Mouse (Mus musculus) embryonic facial prominence, embryonic 14.5 days (tissue): ENCODE data around the gene Wdr41. TPM values are rescaled to one million over a fixed set of nuclear protein-coding genes. Genes with fewer than 3 reads are reported as not detected.
A peak's percentile ranks its signal among the peaks of the same experiment; 100 is the strongest.

Source experiments
- ATAC-seq: fragments of 200-750 bp; cut with Nextera tagmentation; 2 replicates; pipeline ENCODE4 v1.8.0; 2017; ENCODE audit warnings: low read depth, moderate number of reproducible peaks, moderate TSS enrichment
- DNase-seq: peaks from one replicate; pipeline ENCODE4 v3.0.0-alpha.2; 2015; ENCODE audit warnings: low spot score
- H3K27ac ChIP-seq: fragments of 300-500 bp; sonication (generic); replicated peaks from 2 replicates; pipeline ENCODE4 v1.5.1; 2014; ENCODE audit warnings: low read depth, mild to moderate bottlenecking, low read length, moderate library complexity
- H3K27me3 ChIP-seq: fragments of 300-500 bp; sonication (generic); replicated peaks from 2 replicates; pipeline ENCODE4 v1.6.1; 2014; ENCODE audit warnings: low read length; ENCODE audit not compliant: control insufficient read depth, insufficient read depth
- H3K36me3 ChIP-seq: fragments of 300-500 bp; sonication (generic); 2 replicates; pipeline ENCODE4 v1.6.1; 2014; ENCODE audit warnings: low read length, mixed read lengths; ENCODE audit not compliant: control insufficient read depth, insufficient read depth
- H3K4me1 ChIP-seq: fragments of 300-500 bp; sonication (generic); 2 replicates; pipeline ENCODE4 v1.6.1; 2014; ENCODE audit warnings: antibody characterized with exemption, low read length; ENCODE audit not compliant: control insufficient read depth, insufficient read depth
- H3K4me2 ChIP-seq: fragments of 300-500 bp; sonication (generic); 2 replicates; pipeline ENCODE4 v1.6.1; 2014; ENCODE audit warnings: low read depth, mild to moderate bottlenecking, low read length, moderate library complexity, mixed read lengths
- H3K4me3 ChIP-seq: fragments of 300-500 bp; sonication (generic); 2 replicates; pipeline ENCODE4 v1.5.1; 2014; ENCODE audit warnings: low read depth, mild to moderate bottlenecking, low read length
- H3K9ac ChIP-seq: fragments of 300-500 bp; sonication (generic); 2 replicates; pipeline ENCODE4 v1.6.1; 2014; ENCODE audit warnings: low read depth, mild to moderate bottlenecking, low read length, moderate library complexity, mixed read lengths
- H3K9me3 ChIP-seq: fragments of 300-500 bp; sonication (generic); 2 replicates; pipeline ENCODE4 v1.6.1; 2016; ENCODE audit warnings: low read length; ENCODE audit not compliant: control insufficient read depth
- WGBS: fragments of 180-500 bp; shearing (Covaris S2); extraction: QIAGEN DNeasy Blood & Tissue Kit; methylation state at CpG from one replicate; pipeline ENCODE4 v1.1.7; 2014; 5-methylcytosine and 5-hydroxymethylcytosine counted together
- polyA plus RNA-seq: library from polyadenylated mRNA; unstranded; fragments of >200 nt; fragmentation: Nextera tagmentation; extraction: Ambion mirVana; gene quantifications from 2 replicates; pipeline ENCODE4 v1.2.1, GENCODE M21; 2014

The Wdr41 gene
- polyA plus RNA-seq: 24.0 and 25.2 TPM in 2 replicates

DNA sequence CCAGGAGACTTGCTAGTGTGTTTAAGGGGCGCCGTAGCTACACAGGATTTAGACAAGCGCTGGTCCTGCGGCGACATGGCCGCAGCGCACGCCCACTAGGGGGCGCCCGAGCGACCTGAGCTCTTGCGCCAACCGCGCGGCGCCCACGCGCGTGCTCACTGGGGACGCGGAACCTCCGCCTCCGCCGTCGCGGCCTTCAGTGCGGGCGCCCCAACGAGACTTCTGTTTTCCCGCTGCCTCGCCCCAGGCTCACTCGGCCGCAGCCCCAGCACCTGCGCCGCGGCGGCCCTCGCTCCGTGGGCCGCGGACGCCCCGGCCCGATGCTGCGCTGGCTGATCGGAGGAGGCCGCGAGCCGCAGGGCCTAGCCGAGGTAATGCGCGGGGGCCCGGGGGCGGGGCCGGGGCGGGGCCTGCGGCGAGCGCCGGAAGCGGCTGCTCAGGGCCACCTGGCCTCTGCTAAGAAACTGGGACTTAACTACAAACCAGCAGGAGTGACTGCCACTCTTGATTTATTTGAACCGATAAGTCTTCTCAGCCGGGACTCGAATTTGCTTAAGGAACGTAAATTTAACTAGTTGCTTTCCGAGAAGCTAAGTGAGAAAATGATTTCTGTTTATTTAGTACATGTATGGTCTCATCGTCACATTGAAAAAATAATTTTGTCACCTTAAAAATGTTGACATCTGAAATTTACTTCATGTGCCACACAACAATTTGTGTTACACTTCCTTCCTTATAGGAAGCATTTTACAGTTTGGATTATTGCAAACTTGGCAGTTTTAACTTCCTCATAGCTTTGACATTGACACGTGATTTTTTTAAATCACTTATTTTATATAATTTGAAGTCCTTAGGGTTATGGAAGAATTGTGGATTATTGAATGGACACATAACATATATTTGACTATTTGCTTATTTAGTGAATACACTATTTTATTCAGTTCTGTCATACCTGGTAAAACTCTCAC, at the start of gene Wdr41:
Wdr41 (plus strand) TSS at position 126 of the 968 bp plus-strand sequence.
- peak within 1 kb of the TSS; percentile 67 for H3K4me3 ChIP-seq
- peak within 1 kb of the TSS; percentile 55 for H3K4me2 ChIP-seq
- H3K27me3 ChIP-seq: no peaks in the 10 kb centered on the region
- H3K27ac ChIP-seq: peak within 1 kb of the TSS; percentile 97
- peak; percentile 97 for ATAC-seq
- 4% methylated on average over 32 of the region's 68 CpGs for WGBS
- peak; percentile 96 for DNase-seq
- peak within 1 kb of the TSS; percentile 97 for H3K9ac ChIP-seq
- H3K4me1 ChIP-seq: peaks cover 8% of the 10 kb centered on the region; the same call in 1 of the 2 replicates
- peaks cover 7% of the 10 kb centered on the region for H3K36me3 ChIP-seq
- no peaks in the 10 kb centered on the region for H3K9me3 ChIP-seq

DNA sequence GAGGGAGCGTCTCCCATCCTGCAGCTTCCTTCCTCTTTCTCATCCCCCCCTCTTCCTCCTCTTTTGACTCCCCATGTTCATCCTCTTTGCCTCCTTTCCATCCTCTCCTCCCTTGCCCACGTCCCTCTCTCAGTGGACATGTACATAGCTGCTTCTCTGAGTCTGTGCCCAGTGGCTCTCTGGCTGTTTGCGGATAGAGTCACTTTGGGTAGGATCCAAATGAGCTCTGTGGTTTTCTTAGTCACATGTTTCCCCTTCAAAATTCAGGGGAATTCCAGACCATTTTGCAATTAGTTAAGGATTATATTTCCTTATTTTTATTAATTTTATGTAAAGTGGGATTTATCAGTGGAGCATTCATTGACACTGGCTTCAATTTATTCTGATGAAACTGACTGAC, 48.1 kb upstream of the Wdr41 start:
- H3K27me3 ChIP-seq: peaks cover 19% of the 10 kb centered on the region
- no peaks in the 10 kb centered on the region for H3K9me3 ChIP-seq
- DNase-seq (no peak), ATAC-seq (no peak)
- no peak overlapping the region for H3K4me2 ChIP-seq
- H3K4me1 ChIP-seq: no peaks in the 10 kb centered on the region
- no peaks in the 10 kb centered on the region for H3K36me3 ChIP-seq
- H3K27ac ChIP-seq: no peak overlapping the region
- H3K4me3 ChIP-seq: no peak overlapping the region
- 67% methylated on average over 3 of the region's 3 CpGs for WGBS
- H3K9ac ChIP-seq: no peak overlapping the region

DNA sequence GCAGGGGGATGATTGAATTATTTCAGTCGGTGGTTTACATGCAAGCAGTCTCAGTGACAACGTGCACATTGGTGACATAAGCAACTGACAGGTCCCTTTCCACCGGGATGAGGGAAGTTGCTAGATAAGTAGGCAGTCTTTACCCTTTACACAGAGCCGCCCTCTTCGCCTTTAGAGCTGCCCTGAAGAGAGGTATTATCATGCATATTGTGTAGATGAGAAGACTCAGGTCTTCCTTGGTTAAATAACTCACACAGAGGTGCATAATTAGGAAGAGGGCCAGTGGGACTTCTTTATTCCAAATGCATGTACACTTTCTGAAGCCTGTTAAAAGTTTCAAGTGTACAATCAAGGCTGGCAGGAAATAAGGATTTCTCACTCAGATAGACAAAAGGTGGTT, 37.7 kb upstream of the Wdr41 start:
- H3K27ac ChIP-seq: no peak overlapping the region
- H3K9ac ChIP-seq: no peak overlapping the region
- WGBS: 73% methylated on average over 5 of the region's 5 CpGs
- no peaks in the 10 kb centered on the region for H3K9me3 ChIP-seq
- no peak overlapping the region for H3K4me2 ChIP-seq
- no peaks in the 10 kb centered on the region for H3K4me1 ChIP-seq
- peaks cover 6% of the 10 kb centered on the region; the same call in 1 of the 2 replicates for H3K27me3 ChIP-seq
- no peak overlapping the region for H3K4me3 ChIP-seq
- no peak for ATAC-seq
- no peaks in the 10 kb centered on the region for H3K36me3 ChIP-seq
- DNase-seq: no peak

DNA sequence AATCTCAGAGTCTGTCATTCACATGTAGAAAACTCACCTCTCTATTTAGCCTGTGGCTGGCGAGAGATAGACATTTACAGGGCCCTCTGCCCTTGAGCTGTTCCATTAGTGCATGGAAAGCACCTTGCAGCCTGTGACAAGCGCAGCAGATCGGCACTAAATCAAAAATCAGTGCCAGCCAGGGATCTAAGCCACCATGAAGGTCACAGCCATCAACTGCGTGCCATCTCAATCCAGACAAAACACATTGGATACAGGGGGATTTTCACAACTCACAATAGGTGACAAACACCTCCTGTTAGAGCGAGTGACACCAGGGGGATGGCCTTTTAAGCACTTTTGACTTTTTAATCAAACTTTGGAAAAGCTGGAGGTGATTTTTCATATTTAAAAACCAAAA, 36.0 kb upstream of the Wdr41 start:
- Histone ChIP-seq H3K36me3 (no peaks in the 10 kb centered on the region), H3K4me1 (no peaks in the 10 kb centered on the region), H3K9ac (no peak overlapping the region), H3K27ac (no peak overlapping the region), H3K27me3 (peaks cover 6% of the 10 kb centered on the region; the same call in 1 of the 2 replicates), H3K9me3 (no peaks in the 10 kb centered on the region), H3K4me3 (no peak overlapping the region), H3K4me2 (no peak overlapping the region)
- ATAC-seq: no peak
- no peak for DNase-seq
- 61% methylated on average over 5 of the region's 5 CpGs for WGBS

DNA sequence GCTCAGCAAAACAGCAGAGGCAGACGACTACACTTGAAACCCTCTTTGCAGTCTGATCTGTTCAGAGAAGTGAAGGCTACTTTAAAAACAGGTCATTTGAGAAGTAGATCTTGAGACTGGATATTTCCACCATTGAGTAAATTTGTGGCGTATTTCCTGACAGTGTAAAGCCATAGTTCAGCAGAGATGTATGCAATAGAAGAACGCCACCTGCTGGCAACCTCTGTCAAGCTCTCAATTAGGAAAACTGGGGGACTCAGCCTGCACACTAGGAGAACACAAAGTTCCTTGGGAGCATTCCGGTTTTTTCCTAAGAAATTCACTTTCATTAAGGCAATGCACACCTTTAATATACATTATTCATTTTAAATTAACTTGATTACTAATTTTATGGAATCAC, 34.9 kb upstream of the Wdr41 start:
- DNase-seq: peak; percentile 88
- 0 out of 2 replicates have a peak, but pooled peaks have one; percentile 33 for ATAC-seq
- 10% methylated on average over 4 of the region's 4 CpGs for WGBS
- Histone ChIP-seq H3K4me1 (no peaks in the 10 kb centered on the region), H3K27ac (no peak overlapping the region), H3K4me2 (0 out of 2 replicates have a peak overlapping the region, but pooled peaks have one; percentile 10), H3K36me3 (no peaks in the 10 kb centered on the region), H3K27me3 (peaks cover 6% of the 10 kb centered on the region; the same call in 1 of the 2 replicates), H3K9ac (no peak overlapping the region), H3K9me3 (no peaks in the 10 kb centered on the region), H3K4me3 (no peak overlapping the region)

DNA sequence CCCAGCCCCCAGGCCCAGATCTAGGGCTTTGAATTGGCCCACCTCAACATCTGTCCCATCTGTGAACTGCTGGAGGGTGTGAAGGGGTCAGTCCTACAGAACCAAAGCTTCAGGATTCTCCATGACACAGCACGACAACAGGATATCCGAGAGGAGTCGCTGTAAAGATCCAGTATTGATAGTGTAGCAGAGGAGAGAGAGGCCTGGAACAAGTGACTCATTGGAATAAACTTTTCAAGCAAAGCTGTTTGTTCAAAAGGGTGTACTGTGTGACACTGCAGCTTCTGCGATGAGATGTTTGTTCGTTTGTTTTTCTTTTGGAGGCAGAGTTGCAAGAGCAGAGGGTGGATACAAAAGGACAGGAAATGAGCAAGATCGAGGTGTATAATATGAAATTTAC, 20.2 kb upstream of the Wdr41 start:
- H3K4me2 ChIP-seq: no peak overlapping the region
- H3K36me3 ChIP-seq: no peaks in the 10 kb centered on the region
- ATAC-seq: no peak
- no peak overlapping the region for H3K27ac ChIP-seq
- 61% methylated on average over 6 of the region's 6 CpGs for WGBS
- no peak for DNase-seq
- H3K27me3 ChIP-seq: no peaks in the 10 kb centered on the region
- H3K4me1 ChIP-seq: no peaks in the 10 kb centered on the region
- H3K9me3 ChIP-seq: no peaks in the 10 kb centered on the region
- no peak overlapping the region for H3K9ac ChIP-seq
- no peak overlapping the region for H3K4me3 ChIP-seq

DNA sequence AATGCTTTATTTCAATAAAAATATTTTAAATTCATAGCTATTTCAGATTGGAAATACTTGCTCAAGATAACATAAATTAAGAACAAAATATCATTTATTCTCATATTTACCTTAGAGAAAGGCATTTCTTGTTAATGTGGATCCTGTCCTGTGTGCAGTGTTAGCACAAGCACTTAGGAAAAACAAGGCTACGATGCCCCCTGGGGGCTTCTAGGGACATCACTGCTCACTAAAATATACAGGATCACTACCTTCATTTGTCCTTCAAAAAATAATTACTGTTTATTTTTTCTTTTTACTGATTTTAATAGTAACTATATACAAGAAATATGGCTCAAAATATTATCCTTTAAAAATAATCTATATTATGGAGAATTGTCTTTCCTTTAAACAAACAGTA, 18.2 kb upstream of the Wdr41 start:
- Histone ChIP-seq H3K9me3 (no peaks in the 10 kb centered on the region), H3K36me3 (no peaks in the 10 kb centered on the region), H3K27me3 (no peaks in the 10 kb centered on the region), H3K9ac (no peak overlapping the region), H3K27ac (no peak overlapping the region), H3K4me3 (no peak overlapping the region), H3K4me1 (no peaks in the 10 kb centered on the region), H3K4me2 (no peak overlapping the region)
- peak; percentile 48 for DNase-seq
- 63% methylated on average over 1 of the region's 1 CpGs for WGBS
- no peak for ATAC-seq

DNA sequence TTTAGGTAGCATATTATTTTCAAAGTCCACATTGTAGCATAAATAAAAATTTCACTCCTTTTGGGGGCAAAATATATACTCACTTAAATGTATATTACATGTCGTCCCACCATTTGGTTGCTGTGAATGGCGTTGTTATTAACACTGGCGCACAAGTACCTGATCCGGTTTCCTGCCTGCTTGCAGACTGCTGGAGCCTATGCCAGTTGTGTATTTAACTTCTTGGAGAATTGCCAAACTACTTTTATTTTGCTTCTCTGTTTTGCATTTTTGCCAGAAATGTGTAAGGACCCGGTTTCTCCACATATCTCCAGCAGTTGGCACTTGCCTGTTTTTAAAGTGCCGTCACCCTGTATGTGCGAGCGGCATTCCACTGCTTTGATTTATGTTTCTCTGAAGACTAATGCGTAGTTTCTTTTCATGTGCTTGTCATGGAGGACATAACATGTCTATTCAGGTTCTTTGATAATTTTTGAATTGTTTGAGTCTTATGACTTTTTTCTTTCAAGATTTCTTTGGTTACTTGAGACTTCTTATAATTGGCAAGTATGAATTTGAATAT, 6.1 kb upstream of the Wdr41 start:
- no peak overlapping the region for H3K4me3 ChIP-seq
- no peak overlapping the region for H3K9ac ChIP-seq
- no peaks in the 10 kb centered on the region for H3K27me3 ChIP-seq
- DNase-seq (peak; percentile 87), ATAC-seq (peak; percentile 85)
- no peaks in the 10 kb centered on the region; the same call in 1 of the 2 replicates for H3K4me1 ChIP-seq
- no peaks in the 10 kb centered on the region for H3K9me3 ChIP-seq
- H3K4me2 ChIP-seq: no peak overlapping the region
- H3K36me3 ChIP-seq: no peaks in the 10 kb centered on the region
- no peak overlapping the region for H3K27ac ChIP-seq
- WGBS: 42% methylated on average over 9 of the region's 9 CpGs
